Mouse (Mus musculus): ENCODE results near the gene Babam2.

DNA sequence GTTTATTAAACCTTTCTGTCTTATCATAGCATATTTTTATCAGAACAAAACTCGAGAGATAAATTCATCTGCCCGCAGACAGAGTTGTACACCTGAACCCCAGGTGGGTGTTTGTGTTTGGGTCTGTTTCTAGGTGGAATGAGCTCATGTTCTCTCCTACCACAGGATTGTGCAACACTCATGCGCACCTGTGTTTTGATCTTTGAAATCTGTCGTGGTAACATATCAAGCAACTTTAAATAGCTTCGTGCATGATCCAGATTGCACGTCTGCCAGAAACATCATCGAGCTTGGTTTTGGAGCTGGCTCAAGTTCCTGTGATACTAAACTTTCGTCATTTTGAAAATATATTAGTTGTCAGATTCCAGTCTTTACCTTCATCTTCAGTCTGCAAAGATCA, 251.9 kb downstream of the Babam2 start:
- TF ChIP-seq CTCF (IDR thresholded peaks at IDR 0.05; ENCODE audit: extremely low read depth, insufficient read depth, low read length) = no peak
- TF ChIP-seq POLR2A (IDR thresholded peaks at IDR 0.05; ENCODE audit: extremely low read depth, insufficient read depth, low read length) = no peak
